Mouse (Mus musculus): Measurements from ENCODE around the gene Pom121.
A peak's percentile ranks its signal among the peaks of the same experiment; 100 is the strongest.
"Not testable (repeated sequence)": the region's sequence is repeated elsewhere in the genome, so short reads cannot be mapped to it uniquely, and the experiment has no call there.

Pom121 gene

GRCm38 (mm10) chr5:135394004-135394823, at the start of gene Pom121:
Gene Pom121, minus strand, starts transcription at chr5:135394546.
- DNase-seq = peak; percentile 87

- DNase-seq = no peak
Measured at GRCm38 (mm10) chr5:135442430-135442829, 48.1 kb upstream of the Pom121 start.

- DNase-seq = no peak
Measured at GRCm38 (mm10) chr5:135435039-135435438, 40.7 kb upstream of the Pom121 start.

- no peak for DNase-seq
Measured at GRCm38 (mm10) chr5:135433861-135434260, 39.5 kb upstream of the Pom121 start.

- no peak for DNase-seq
Measured at GRCm38 (mm10) chr5:135431111-135431510, 36.8 kb upstream of the Pom121 start.

GRCm38 (mm10) chr5:135428786-135429185, 34.4 kb upstream of the Pom121 start:
- DNase-seq = peak; percentile 33

- no peak for DNase-seq
Measured at GRCm38 (mm10) chr5:135410266-135410665, 15.9 kb upstream of the Pom121 start.

GRCm38 (mm10) chr5:135408114-135408513, 13.8 kb upstream of the Pom121 start:
- no peak for DNase-seq

- DNase-seq = no peak
Measured at GRCm38 (mm10) chr5:135405437-135405836, 11.1 kb upstream of the Pom121 start.

GRCm38 (mm10) chr5:135404623-135405022, 10.3 kb upstream of the Pom121 start:
- no peak for DNase-seq

GRCm38 (mm10) chr5:135400244-135400643, 5.9 kb upstream of the Pom121 start:
- peak; percentile 88 for DNase-seq

GRCm38 (mm10) chr5:135399382-135399781, 5.0 kb upstream of the Pom121 start:
- DNase-seq = no peak

- peak; percentile 65 for DNase-seq
Measured at GRCm38 (mm10) chr5:135395826-135396225, 1.5 kb upstream of the Pom121 start.

- no peak for DNase-seq
Measured at GRCm38 (mm10) chr5:135383771-135384170, 10.6 kb downstream of the Pom121 start.

- DNase-seq = no peak
Measured at GRCm38 (mm10) chr5:135382746-135383145, 11.6 kb downstream of the Pom121 start.

- DNase-seq = no peak
Measured at GRCm38 (mm10) chr5:135381356-135381925, 12.9 kb downstream of the Pom121 start.

- no peak for DNase-seq
Measured at GRCm38 (mm10) chr5:135380681-135381080, 13.7 kb downstream of the Pom121 start.

- no peak for DNase-seq
Measured at GRCm38 (mm10) chr5:135376341-135376740, 18.0 kb downstream of the Pom121 start.

GRCm38 (mm10) chr5:135375167-135375566, 19.2 kb downstream of the Pom121 start:
- peak; percentile 26 for DNase-seq

- no peak for DNase-seq
Measured at GRCm38 (mm10) chr5:135373601-135374000, 20.7 kb downstream of the Pom121 start.

GRCm38 (mm10) chr5:135371195-135371594, 23.2 kb downstream of the Pom121 start:
- DNase-seq = no peak

GRCm38 (mm10) chr5:135369787-135370654, 24.3 kb downstream of the Pom121 start, which contains the start of gene Nsun5:
Gene Nsun5, plus strand, starts transcription at chr5:135369953.
- DNase-seq = peak; percentile 97

GRCm38 (mm10) chr5:135369196-135369595, 25.1 kb downstream of the Pom121 start:
- not testable (repeated sequence) for DNase-seq
